Mouse (Mus musculus): ENCODE measurements around the gene Celf3.

Gene Celf3

GRCm38 (mm10) chr3:94477981-94478422, at the start of gene Celf3:
Gene Celf3 (plus strand): TSS chr3:94478295.
- in situ Hi-C loops (cut with MboI; ENCODE audit: low sequenced_read_pairs), result no loop called here

- in situ Hi-C loops (cut with MboI; ENCODE audit: low sequenced_read_pairs), result no loop called here
Observed at GRCm38 (mm10) chr3:94430980-94431379, 47.1 kb upstream of the Celf3 start.

GRCm38 (mm10) chr3:94434305-94434704, 43.8 kb upstream of the Celf3 start:
- in situ Hi-C loops (cut with MboI; ENCODE audit: low sequenced_read_pairs), result no loop called here

- in situ Hi-C loops (cut with MboI; ENCODE audit: low sequenced_read_pairs), result no loop called here
Observed at GRCm38 (mm10) chr3:94436420-94436819, 41.7 kb upstream of the Celf3 start.

GRCm38 (mm10) chr3:94441182-94441581, 36.9 kb upstream of the Celf3 start:
- in situ Hi-C loops (cut with MboI; ENCODE audit: low sequenced_read_pairs), result loop anchor here (10.0 kb wide), 1 partner anchor 66 kb away; the partner anchor contains the start of gene Rorc

GRCm38 (mm10) chr3:94442951-94443596, 35.0 kb upstream of the Celf3 start, which contains the start of gene Mrpl9:
Gene Mrpl9 (plus strand): TSS chr3:94443318.
- in situ Hi-C loops (cut with MboI; ENCODE audit: low sequenced_read_pairs), result loop anchor here (10.0 kb wide), 1 partner anchor 68 kb away; the partner anchor contains the start of gene Rorc

- in situ Hi-C loops (cut with MboI; ENCODE audit: low sequenced_read_pairs), result loop anchor here (10.0 kb wide), 1 partner anchor 69 kb away; the partner anchor contains the start of gene Rorc
Observed at GRCm38 (mm10) chr3:94443597-94443964, 34.5 kb upstream of the Celf3 start, which contains the start of gene Oaz3. Gene Oaz3 (minus strand): TSS chr3:94443915.

- in situ Hi-C loops (cut with MboI; ENCODE audit: low sequenced_read_pairs), result loop anchor here (10.0 kb wide), 1 partner anchor 75 kb away; the partner anchor contains the start of gene Rorc
Observed at GRCm38 (mm10) chr3:94449377-94449776, 28.7 kb upstream of the Celf3 start.

- in situ Hi-C loops (cut with MboI; ENCODE audit: low sequenced_read_pairs), result loop anchor here (25.0 kb wide), 1 partner anchor 381 kb away; the partner anchor contains the start of gene Pogz
Observed at GRCm38 (mm10) chr3:94456529-94457000, 21.5 kb upstream of the Celf3 start.

GRCm38 (mm10) chr3:94457055-94457454, 21.0 kb upstream of the Celf3 start:
- in situ Hi-C loops (cut with MboI; ENCODE audit: low sequenced_read_pairs), result loop anchor here (25.0 kb wide), 1 partner anchor 380 kb away; the partner anchor contains the start of gene Pogz

- in situ Hi-C loops (cut with MboI; ENCODE audit: low sequenced_read_pairs), result loop anchor here (25.0 kb wide), 1 partner anchor 377 kb away; the partner anchor contains the start of gene Pogz
Observed at GRCm38 (mm10) chr3:94459834-94460233, 18.3 kb upstream of the Celf3 start.

GRCm38 (mm10) chr3:94463926-94464578, 14.0 kb upstream of the Celf3 start:
- in situ Hi-C loops (cut with MboI; ENCODE audit: low sequenced_read_pairs), result loop anchor here (25.0 kb wide), 1 partner anchor 373 kb away; the partner anchor contains the start of gene Pogz

GRCm38 (mm10) chr3:94465632-94466430, 12.3 kb upstream of the Celf3 start:
- in situ Hi-C loops (cut with MboI; ENCODE audit: low sequenced_read_pairs), result loop anchor here (25.0 kb wide), 1 partner anchor 371 kb away; the partner anchor contains the start of gene Pogz

- in situ Hi-C loops (cut with MboI; ENCODE audit: low sequenced_read_pairs), result loop anchor here (25.0 kb wide), 1 partner anchor 368 kb away; the partner anchor contains the start of gene Pogz
Observed at GRCm38 (mm10) chr3:94468931-94469330, 9.2 kb upstream of the Celf3 start.

GRCm38 (mm10) chr3:94472447-94473114, 5.5 kb upstream of the Celf3 start:
- in situ Hi-C loops (cut with MboI; ENCODE audit: low sequenced_read_pairs), result loop anchor here (25.0 kb wide), 1 partner anchor 365 kb away; the partner anchor contains the start of gene Pogz

- in situ Hi-C loops (cut with MboI; ENCODE audit: low sequenced_read_pairs), result loop anchor here (25.0 kb wide), 1 partner anchor 364 kb away; the partner anchor contains the start of gene Pogz
Observed at GRCm38 (mm10) chr3:94473115-94473505, 5.0 kb upstream of the Celf3 start.

- in situ Hi-C loops (cut with MboI; ENCODE audit: low sequenced_read_pairs), result loop anchor here (25.0 kb wide), 1 partner anchor 364 kb away; the partner anchor contains the start of gene Pogz
Observed at GRCm38 (mm10) chr3:94473567-94474232, 4.4 kb upstream of the Celf3 start.

GRCm38 (mm10) chr3:94476301-94477035, 1.6 kb upstream of the Celf3 start:
- in situ Hi-C loops (cut with MboI; ENCODE audit: low sequenced_read_pairs), result no loop called here
